Mouse (Mus musculus) embryo, embryonic 9.5 days (tissue): ENCODE results near the gene Btg2.
A peak's percentile ranks its signal among the peaks of the same experiment; 100 is the strongest.

Experiments
- DNase-seq: peaks from one replicate; pipeline ENCODE4 v3.0.0-alpha.2; 2017; ENCODE audit errors: extremely low spot score

The Btg2 gene

GRCm38 (mm10) chr1:134059739-134060695 is 18.9 kb downstream of the Btg2 start:
- no peak for DNase-seq

GRCm38 (mm10) chr1:134058870-134059269 is 20.1 kb downstream of the Btg2 start:
- DNase-seq = no peak

- DNase-seq = no peak
Measured at GRCm38 (mm10) chr1:134057736-134058135, 21.2 kb downstream of the Btg2 start.

GRCm38 (mm10) chr1:134056285-134056684 is 22.6 kb downstream of the Btg2 start:
- DNase-seq = no peak

- no peak for DNase-seq
Measured at GRCm38 (mm10) chr1:134055666-134056245, 23.2 kb downstream of the Btg2 start.

- DNase-seq = no peak
Measured at GRCm38 (mm10) chr1:134055058-134055457, 23.9 kb downstream of the Btg2 start.

- peak; percentile 80 for DNase-seq
Measured at GRCm38 (mm10) chr1:134053207-134053606, 25.7 kb downstream of the Btg2 start.

- no peak for DNase-seq
Measured at GRCm38 (mm10) chr1:134049542-134049941, 29.4 kb downstream of the Btg2 start.

GRCm38 (mm10) chr1:134048759-134049158 is 30.2 kb downstream of the Btg2 start:
- peak; percentile 72 for DNase-seq

- no peak for DNase-seq
Measured at GRCm38 (mm10) chr1:134047431-134047830, 31.5 kb downstream of the Btg2 start.

- DNase-seq = no peak
Measured at GRCm38 (mm10) chr1:134046387-134046786, 32.5 kb downstream of the Btg2 start.

GRCm38 (mm10) chr1:134045971-134046370 is 32.9 kb downstream of the Btg2 start:
- peak; percentile 82 for DNase-seq

- DNase-seq = no peak
Measured at GRCm38 (mm10) chr1:134044805-134045204, 34.1 kb downstream of the Btg2 start.

GRCm38 (mm10) chr1:134042341-134042740 is 36.6 kb downstream of the Btg2 start:
- DNase-seq = no peak

- no peak for DNase-seq
Measured at GRCm38 (mm10) chr1:134041900-134042299, 37.0 kb downstream of the Btg2 start.

- no peak for DNase-seq
Measured at GRCm38 (mm10) chr1:134039361-134039760, 39.6 kb downstream of the Btg2 start.

- DNase-seq = no peak
Measured at GRCm38 (mm10) chr1:134038336-134038735, 40.6 kb downstream of the Btg2 start.

- no peak for DNase-seq
Measured at GRCm38 (mm10) chr1:134037172-134037571, 41.7 kb downstream of the Btg2 start, which contains the start of gene Fmod. Fmod (plus strand) TSS chr1:134037254.

- no peak for DNase-seq
Measured at GRCm38 (mm10) chr1:134036492-134036891, 42.4 kb downstream of the Btg2 start.

- no peak for DNase-seq
Measured at GRCm38 (mm10) chr1:134028161-134028846, 50.6 kb downstream of the Btg2 start.

- DNase-seq = no peak
Measured at GRCm38 (mm10) chr1:134026741-134027140, 52.2 kb downstream of the Btg2 start.

- no peak for DNase-seq
Measured at GRCm38 (mm10) chr1:134025975-134026374, 52.9 kb downstream of the Btg2 start.
